Mouse (Mus musculus): ENCODE data around the gene Tcerg1l. TPM values are rescaled to one million over a fixed set of nuclear protein-coding genes. Genes with fewer than 3 reads are reported as not detected.

Tcerg1l gene
- polyA plus RNA-seq, 1 experiment from 2014 or later = 1.5 TPM

- Histone ChIP-seq H3K4me2 (replicated peaks; ENCODE audit: low read depth, low read length) (no peak overlapping the region), H3K9me3 (ENCODE audit: control insufficient read depth, low read length) (no peaks in the 10 kb centered on the region), H3K9ac (ENCODE audit: low read depth, low read length) (no peak overlapping the region), H3K27me3 (ENCODE audit: control insufficient read depth, insufficient read depth, low read length) (no peaks in the 10 kb centered on the region), H3K36me3 (ENCODE audit: control insufficient read depth, insufficient read depth, low read length) (no peaks in the 10 kb centered on the region), H3K4me1 (ENCODE audit: control insufficient read depth, insufficient read depth, low read length) (0 out of 2 replicates have a peak, but pooled peaks cover 4% of the 10 kb centered on the region), H3K27ac (ENCODE audit: low read depth, low read length) (no peak overlapping the region), H3K4me3 (ENCODE audit: low read length) (no peak overlapping the region)
- 63% methylated on average over 2 of the region's 2 CpGs for WGBS
- ATAC-seq (ENCODE audit: low FRiP score, low TSS enrichment) = no peak
These were observed 201.4 kb downstream of the Tcerg1l start for GRCm38 (mm10) chr7:138196139-138196538.

GRCm38 (mm10) chr7:138184197-138184596 is 213.3 kb downstream of the Tcerg1l start:
- Histone ChIP-seq H3K4me2 (replicated peaks; ENCODE audit: low read depth, low read length) (no peak overlapping the region), H3K36me3 (ENCODE audit: control insufficient read depth, insufficient read depth, low read length) (no peaks in the 10 kb centered on the region), H3K27ac (ENCODE audit: low read depth, low read length) (no peak overlapping the region), H3K27me3 (ENCODE audit: control insufficient read depth, insufficient read depth, low read length) (no peaks in the 10 kb centered on the region), H3K4me3 (ENCODE audit: low read length) (no peak overlapping the region), H3K4me1 (ENCODE audit: control insufficient read depth, insufficient read depth, low read length) (no peaks in the 10 kb centered on the region), H3K9me3 (ENCODE audit: control insufficient read depth, low read length) (no peaks in the 10 kb centered on the region), H3K9ac (ENCODE audit: low read depth, low read length) (no peak overlapping the region)
- WGBS = 86% methylated on average over 5 of the region's 5 CpGs
- ATAC-seq (ENCODE audit: low FRiP score, low TSS enrichment) = no peak

GRCm38 (mm10) chr7:138182216-138182615 is 215.3 kb downstream of the Tcerg1l start:
- H3K27ac ChIP-seq (ENCODE audit: low read depth, low read length) = no peak overlapping the region
- H3K9ac ChIP-seq (ENCODE audit: low read depth, low read length) = no peak overlapping the region
- no peaks in the 10 kb centered on the region for H3K9me3 ChIP-seq (ENCODE audit: control insufficient read depth, low read length)
- no peak for ATAC-seq (ENCODE audit: low FRiP score, low TSS enrichment)
- H3K4me1 ChIP-seq (ENCODE audit: control insufficient read depth, insufficient read depth, low read length) = no peaks in the 10 kb centered on the region
- H3K4me3 ChIP-seq (ENCODE audit: low read length) = no peak overlapping the region
- no peak overlapping the region for H3K4me2 ChIP-seq (replicated peaks; ENCODE audit: low read depth, low read length)
- H3K27me3 ChIP-seq (ENCODE audit: control insufficient read depth, insufficient read depth, low read length) = no peaks in the 10 kb centered on the region
- H3K36me3 ChIP-seq (ENCODE audit: control insufficient read depth, insufficient read depth, low read length) = no peaks in the 10 kb centered on the region
- 44% methylated on average over 3 of the region's 3 CpGs for WGBS

- no peaks in the 10 kb centered on the region for H3K36me3 ChIP-seq (ENCODE audit: control insufficient read depth, insufficient read depth, low read length)
- H3K27me3 ChIP-seq (ENCODE audit: control insufficient read depth, insufficient read depth, low read length) = no peaks in the 10 kb centered on the region
- no peak overlapping the region for H3K9ac ChIP-seq (ENCODE audit: low read depth, low read length)
- ATAC-seq (ENCODE audit: low FRiP score, low TSS enrichment) = no peak
- H3K27ac ChIP-seq (ENCODE audit: low read depth, low read length) = no peak overlapping the region
- H3K4me2 ChIP-seq (replicated peaks; ENCODE audit: low read depth, low read length) = no peak overlapping the region
- no peaks in the 10 kb centered on the region for H3K9me3 ChIP-seq (ENCODE audit: control insufficient read depth, low read length)
- WGBS = 84% methylated on average over 2 of the region's 2 CpGs
- no peak overlapping the region for H3K4me3 ChIP-seq (ENCODE audit: low read length)
- H3K4me1 ChIP-seq (ENCODE audit: control insufficient read depth, insufficient read depth, low read length) = no peaks in the 10 kb centered on the region
These were observed 218.9 kb downstream of the Tcerg1l start for GRCm38 (mm10) chr7:138178617-138179016.

- no peak for ATAC-seq (ENCODE audit: low FRiP score, low TSS enrichment)
- WGBS = 68% methylated on average over 2 of the region's 2 CpGs
- no peaks in the 10 kb centered on the region for H3K4me1 ChIP-seq (ENCODE audit: control insufficient read depth, insufficient read depth, low read length)
These were observed 221.5 kb downstream of the Tcerg1l start for GRCm38 (mm10) chr7:138176026-138176425.

GRCm38 (mm10) chr7:138170389-138170788 is 227.1 kb downstream of the Tcerg1l start:
- no peak overlapping the region for H3K4me2 ChIP-seq (replicated peaks; ENCODE audit: low read depth, low read length)
- no peak overlapping the region for H3K9ac ChIP-seq (ENCODE audit: low read depth, low read length)
- no peaks in the 10 kb centered on the region for H3K36me3 ChIP-seq (ENCODE audit: control insufficient read depth, insufficient read depth, low read length)
- H3K27me3 ChIP-seq (ENCODE audit: control insufficient read depth, insufficient read depth, low read length) = no peaks in the 10 kb centered on the region
- no peak overlapping the region for H3K4me3 ChIP-seq (ENCODE audit: low read length)
- H3K9me3 ChIP-seq (ENCODE audit: control insufficient read depth, low read length) = no peaks in the 10 kb centered on the region
- ATAC-seq (ENCODE audit: low FRiP score, low TSS enrichment) = no peak
- no peak overlapping the region for H3K27ac ChIP-seq (ENCODE audit: low read depth, low read length)
- no peaks in the 10 kb centered on the region for H3K4me1 ChIP-seq (ENCODE audit: control insufficient read depth, insufficient read depth, low read length)
- WGBS = 79% methylated on average over 4 of the region's 4 CpGs

More at GRCm38 (mm10) chr7:138176026-138176425, 221.5 kb downstream of the Tcerg1l start:
- H3K9ac ChIP-seq (ENCODE audit: low read depth, low read length) = no peak overlapping the region
- no peaks in the 10 kb centered on the region for H3K36me3 ChIP-seq (ENCODE audit: control insufficient read depth, insufficient read depth, low read length)
- no peaks in the 10 kb centered on the region for H3K9me3 ChIP-seq (ENCODE audit: control insufficient read depth, low read length)
- H3K4me3 ChIP-seq (ENCODE audit: low read length) = no peak overlapping the region
- H3K4me2 ChIP-seq (replicated peaks; ENCODE audit: low read depth, low read length) = no peak overlapping the region
- no peak overlapping the region for H3K27ac ChIP-seq (ENCODE audit: low read depth, low read length)
- no peaks in the 10 kb centered on the region for H3K27me3 ChIP-seq (ENCODE audit: control insufficient read depth, insufficient read depth, low read length)

Measured in kidney, embryonic 14.5 days (tissue).